Mouse (Mus musculus): ENCODE measurements around the gene Hist1h1a.
"Not testable (repeated sequence)": the region's sequence is repeated elsewhere in the genome, so short reads cannot be mapped to it uniquely, and the experiment has no call there.

The Hist1h1a gene

DNA sequence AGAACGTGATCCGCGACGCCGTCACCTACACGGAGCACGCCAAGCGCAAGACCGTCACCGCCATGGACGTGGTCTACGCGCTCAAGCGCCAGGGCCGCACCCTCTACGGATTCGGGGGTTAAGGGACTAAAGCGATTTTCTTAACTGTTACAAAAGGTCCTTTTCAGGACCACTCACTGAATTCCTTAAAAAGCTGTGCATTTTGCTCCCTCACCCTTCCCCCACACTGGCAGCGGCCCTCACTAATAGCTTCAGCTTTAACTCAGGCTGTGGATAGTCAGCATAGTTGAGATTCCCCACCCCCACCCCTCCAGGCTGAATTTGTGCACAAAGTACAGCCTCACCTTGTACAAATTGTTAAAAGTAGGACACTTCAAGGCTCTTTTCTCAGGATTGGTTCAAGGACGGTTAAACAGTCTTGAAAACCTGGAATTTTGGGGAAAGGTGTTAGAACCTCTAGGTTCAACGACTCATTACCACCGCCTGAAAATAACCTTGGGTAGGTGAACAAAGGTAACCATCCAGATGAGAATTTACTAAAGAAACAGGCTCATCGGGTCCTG lies 6.2 kb upstream of the Hist1h1a start:
- intact Hi-C loops (cut with DNase I), result no loop called here

DNA sequence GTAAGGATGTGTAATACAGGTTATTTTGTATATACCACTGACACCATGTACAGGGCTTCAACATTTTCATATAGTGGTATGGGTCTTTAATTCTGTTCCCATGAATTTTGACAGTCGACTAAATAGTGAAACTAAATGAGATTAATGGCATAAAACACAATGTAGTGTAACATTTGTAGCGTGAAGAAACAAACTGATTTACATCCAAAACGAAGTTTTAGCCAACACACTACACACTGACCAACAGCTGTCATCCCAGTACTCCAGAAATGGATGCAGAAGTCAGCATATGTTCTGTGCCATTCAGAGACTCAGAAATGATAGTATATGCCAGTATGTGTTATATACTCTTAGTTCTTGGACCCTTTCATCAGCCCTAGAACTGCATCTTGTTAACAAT lies 5.5 kb upstream of the Hist1h1a start:
- intact Hi-C loops (cut with DNase I), result no loop called here

DNA sequence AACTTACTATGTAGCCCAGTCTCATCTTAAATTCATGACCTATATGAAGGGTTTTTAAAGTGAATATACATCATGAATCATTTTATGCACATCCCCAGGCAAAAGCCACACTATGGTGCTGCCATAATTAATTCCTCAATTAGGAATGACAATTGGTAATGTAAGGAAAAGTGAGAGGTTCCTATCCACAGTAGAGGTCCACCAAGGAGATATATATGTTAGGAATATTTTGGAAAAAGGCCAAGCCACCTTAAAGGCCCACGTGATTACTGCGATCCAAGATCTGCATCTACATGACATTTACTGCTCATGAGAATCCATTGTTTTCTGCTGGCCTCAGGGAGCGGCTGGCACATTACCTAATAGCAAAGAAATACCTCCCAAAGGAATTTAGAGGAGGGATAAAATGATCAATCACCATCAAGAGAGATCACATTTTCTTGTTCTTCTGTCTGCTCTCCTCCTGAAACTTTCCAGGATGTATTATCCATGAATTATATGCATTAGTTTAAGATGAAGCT lies 4.2 kb upstream of the Hist1h1a start:
- intact Hi-C loops (cut with DNase I), result no loop called here

DNA sequence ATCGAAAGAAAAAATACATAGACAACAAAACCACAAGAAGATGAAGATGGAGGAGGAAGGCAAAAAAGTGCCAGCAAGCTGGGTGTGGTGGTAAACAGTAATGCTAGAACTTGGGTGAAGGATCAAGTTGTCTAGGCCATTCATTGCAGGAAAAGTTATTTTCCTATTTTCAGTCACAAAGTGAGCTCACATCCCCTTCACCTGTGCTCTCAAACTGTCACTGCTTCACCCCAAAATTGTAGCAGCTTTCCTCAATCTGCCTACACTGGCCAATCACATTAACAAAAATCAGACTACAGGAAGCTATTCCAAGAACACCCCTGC lies 3.6 kb upstream of the Hist1h1a start:
- intact Hi-C loops (cut with DNase I), result loop anchor here (5.0 kb wide), 1 partner anchor 178 kb away; the partner anchor contains the start of gene Hist1h4d

DNA sequence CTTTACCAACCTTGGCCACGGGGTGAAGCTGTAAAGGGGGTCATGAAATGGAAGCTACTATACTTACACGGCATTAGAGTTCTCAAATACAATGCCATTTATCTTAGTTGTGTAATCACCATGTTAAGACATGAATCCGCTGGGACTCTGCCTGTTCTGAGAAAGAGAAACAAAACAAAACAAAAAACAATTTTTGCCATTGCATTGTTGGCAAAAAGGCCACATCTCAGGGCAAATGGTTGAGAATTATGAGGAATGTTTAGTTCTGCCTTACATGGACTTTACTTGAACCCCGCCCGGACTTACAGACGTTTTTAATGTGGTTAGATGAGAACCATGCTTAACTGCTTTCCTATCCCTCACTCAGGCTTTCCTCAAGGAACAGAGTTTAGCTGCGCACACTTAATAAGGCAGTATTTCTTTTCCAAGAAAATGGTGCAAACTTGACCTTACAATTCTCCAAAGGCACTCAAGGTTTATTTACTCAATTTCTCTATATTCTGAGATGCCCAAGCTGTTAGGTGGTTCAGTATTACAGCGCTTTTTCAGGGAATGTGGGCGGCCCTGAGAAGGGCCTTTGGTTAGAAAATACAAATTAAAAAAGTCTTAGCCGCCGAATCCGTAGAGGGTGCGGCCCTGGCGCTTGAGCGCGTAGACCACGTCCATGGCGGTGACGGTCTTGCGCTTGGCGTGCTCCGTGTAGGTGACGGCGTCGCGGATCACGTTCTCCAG lies 3.1 kb upstream of the Hist1h1a start:
- intact Hi-C loops (cut with DNase I), result loop anchor here (5.0 kb wide), 1 partner anchor 178 kb away; the partner anchor contains the start of gene Hist1h4d

DNA sequence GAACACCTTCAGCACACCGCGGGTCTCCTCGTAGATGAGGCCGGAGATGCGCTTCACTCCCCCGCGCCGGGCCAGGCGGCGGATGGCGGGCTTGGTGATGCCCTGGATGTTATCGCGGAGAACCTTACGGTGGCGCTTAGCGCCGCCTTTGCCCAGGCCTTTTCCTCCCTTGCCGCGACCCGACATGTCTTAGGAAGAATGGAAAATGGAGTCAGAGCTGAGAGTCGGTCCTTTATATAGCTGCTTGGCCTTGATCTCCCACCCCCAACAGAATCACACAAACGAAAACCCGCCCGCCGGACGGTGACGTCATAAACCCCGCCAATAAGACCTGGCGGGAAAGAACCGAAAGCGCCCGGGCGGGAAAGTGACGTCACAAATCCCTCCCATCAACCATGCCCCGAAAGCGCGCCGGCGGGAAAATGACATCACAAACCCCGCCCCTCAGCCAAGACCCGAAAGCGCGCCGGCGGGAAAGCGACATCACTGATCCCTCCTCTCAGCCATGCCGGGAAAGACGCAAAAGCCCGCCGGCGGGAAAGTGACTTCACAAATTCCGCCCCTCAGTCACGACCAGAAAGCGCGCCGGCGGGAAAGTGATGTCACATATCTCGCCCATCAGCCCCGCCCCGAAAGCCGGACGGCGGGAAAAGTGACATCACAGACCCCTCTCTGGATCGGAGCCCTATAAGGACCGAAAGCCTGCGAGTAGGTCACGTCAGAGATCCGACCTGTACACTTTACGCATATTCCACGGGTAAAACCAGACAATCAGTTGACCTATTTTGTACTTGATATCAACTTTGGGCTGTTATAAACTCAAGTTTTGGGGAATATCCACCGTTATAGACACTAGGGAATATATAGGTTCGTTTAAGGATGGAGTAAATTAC lies 2.2 kb upstream of the Hist1h1a start, which contains the start of gene Hist1h4a:
Gene Hist1h4a, minus strand, starts transcription at position 259 of the 893 bp plus-strand sequence.
- intact Hi-C loops (cut with DNase I), result loop anchor here (5.0 kb wide), 1 partner anchor 179 kb away; the partner anchor contains the start of gene Hist1h4d

DNA sequence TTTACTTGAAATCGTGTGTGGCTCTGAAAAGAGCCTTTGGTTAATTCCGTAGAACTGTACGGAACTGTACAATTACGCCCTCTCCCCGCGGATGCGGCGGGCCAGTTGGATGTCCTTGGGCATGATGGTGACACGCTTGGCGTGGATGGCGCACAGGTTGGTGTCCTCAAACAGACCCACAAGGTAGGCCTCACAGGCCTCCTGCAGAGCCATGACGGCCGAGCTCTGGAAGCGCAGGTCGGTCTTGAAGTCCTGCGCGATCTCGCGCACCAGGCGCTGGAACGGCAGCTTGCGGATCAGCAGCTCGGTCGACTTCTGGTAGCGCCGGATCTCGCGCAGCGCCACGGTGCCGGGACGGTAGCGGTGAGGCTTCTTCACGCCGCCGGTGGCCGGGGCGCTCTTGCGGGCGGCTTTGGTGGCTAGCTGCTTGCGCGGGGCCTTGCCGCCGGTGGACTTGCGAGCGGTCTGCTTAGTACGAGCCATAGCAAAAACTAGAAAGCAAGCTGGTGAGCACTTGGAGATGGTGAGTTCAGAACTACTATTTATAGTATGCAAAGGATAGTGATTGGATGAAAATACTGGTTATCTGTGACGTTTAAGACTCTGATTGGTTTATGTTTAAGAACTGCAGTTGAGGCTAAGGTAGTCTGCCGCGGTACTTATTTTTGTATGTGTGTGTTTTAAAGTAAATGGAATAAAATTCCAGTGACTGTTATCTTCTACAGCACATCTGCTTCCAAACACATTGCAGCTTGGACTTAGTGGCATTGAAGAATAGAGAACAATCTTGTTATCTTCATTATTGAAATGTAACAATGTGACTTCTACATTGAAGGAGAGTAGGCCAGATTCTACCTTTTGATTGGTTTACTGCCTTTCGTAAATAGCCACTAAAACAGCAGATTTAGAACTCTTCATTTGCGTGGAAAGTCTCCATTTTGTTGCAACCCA lies 1.3 kb upstream of the Hist1h1a start, which contains the start of gene Hist1h3a:
Gene Hist1h3a, minus strand, starts transcription at position 516 of the 951 bp plus-strand sequence.
- intact Hi-C loops (cut with DNase I), result loop anchor here (5.0 kb wide), 1 partner anchor 180 kb away; the partner anchor contains the start of gene Hist1h4d

DNA sequence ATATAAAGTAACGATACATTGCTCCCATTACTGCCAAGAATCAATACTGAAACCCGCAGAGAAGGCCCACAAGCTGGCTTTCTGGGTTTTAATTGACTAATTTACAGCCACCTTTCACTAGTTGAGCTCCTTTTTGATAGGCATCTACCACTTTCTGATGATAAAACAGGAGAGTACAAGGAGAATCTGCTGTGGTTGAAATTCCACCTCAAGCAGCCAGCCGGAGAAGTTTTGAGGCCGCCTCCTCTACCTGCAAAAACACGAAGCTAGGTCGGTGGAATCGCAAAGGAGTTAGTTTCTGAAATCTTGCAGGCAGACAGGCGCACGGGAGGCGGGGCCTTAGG lies 252 bp upstream of the Hist1h1a start:
- intact Hi-C loops (cut with DNase I), result loop anchor here (5.0 kb wide), 1 partner anchor 181 kb away; the partner anchor contains the start of gene Hist1h4d

DNA sequence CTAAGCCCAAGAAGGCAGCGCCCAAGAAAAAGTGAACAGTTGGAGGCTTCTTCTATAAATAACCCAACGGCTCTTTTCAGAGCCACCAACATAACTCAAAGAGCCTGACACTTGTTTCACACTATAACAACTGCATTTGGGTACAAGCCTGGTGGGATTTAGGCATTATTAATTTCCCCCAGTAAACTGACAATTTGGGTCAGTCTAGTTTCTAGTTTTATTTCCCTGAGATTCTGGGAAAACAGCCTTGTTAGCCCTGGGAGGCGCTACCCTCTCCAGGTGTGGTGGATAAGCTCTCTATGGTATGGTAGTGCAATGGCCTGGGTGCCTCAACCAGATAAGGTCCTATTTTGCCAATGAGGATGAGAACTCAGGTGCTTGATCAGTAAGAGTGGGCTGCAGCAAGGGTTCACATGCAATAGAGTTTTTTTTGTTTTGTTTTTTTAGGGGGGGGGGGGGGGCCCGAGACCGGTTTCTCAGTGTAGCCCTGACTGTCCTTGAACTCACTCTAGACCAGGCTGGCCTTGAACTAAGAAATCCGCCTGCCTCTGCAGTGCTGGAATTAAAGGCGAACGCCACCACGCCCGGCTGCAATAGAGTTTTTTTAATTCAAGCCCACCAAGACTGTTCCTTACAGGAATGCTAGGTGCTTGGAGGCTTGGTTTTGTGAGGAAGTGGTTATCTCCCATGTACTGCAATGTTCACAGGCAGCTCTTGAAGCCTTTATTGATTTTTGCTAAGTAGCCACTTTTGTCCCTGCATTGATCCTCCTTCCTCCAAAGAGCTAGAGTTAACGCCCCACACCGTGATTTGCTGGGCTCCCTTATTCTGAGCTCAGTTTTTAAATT lies 1.1 kb downstream of the Hist1h1a start:
- intact Hi-C loops (cut with DNase I), result loop anchor here (5.0 kb wide), 1 partner anchor 182 kb away; the partner anchor contains the start of gene Hist1h4d

DNA sequence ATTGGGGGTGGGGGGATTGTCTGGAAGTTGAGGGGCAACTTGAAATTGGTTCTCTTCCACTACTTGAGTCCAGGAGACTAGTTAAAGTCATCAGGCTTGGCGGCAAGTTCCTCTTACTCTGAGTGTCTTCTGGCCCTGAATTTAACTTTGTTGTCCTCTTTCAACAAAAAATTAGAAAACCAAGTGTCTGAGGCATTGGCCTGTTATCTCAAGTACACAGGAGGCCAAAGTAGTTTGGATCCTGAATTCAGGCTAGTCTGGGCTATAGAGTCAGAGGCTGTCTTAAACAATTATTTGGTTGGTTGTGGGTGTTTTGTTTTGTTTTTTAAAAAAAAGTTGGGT lies 1.7 kb downstream of the Hist1h1a start:
- intact Hi-C loops (cut with DNase I), result no loop called here

DNA sequence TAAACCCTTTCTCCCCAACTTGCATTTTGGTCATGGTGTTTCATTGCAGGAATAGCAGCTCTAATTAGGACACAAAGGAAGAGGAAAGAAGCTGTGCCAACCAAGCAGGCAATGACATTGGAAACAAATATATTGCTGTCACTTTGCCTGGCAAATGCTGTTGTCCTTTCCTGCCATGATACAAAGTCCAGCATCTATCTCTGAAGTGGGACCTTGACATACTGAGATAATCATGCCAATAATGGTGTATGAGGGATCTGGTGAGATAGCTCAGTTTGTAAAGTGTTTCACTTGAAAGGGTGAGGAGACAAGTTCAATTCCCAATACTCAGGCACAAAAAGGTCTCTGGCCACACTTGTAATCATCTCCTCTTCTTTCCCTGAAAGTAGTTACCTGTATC lies 3.3 kb downstream of the Hist1h1a start:
- intact Hi-C loops (cut with DNase I), result no loop called here

DNA sequence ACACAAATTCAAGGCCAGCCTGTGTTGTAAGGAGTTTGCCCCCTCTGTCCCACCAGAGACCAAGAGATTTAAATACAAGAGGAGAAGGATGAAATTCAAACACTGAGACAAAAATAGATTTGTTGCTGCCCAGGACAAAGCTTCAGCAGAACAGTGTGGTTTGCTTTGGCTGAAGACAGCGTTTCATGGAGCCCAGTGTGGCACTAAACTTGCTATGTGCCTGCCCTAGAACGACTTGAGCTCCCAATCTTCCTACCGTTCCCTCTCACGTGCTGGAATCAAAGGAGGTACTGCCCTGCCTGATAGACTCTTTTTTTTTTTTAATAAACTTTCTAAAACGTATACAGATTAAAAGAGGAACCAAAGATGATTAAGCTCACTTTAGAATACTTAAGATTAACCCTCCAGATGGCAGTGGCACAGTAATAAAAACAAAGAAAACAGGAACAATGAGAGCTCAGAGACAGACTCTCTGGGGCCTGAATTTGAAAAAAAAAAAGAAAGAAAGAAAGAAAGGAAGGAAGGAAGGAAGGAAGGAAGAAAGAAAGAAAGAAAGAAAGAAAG lies 5.5 kb downstream of the Hist1h1a start:
- intact Hi-C loops (cut with DNase I), result no loop called here

DNA sequence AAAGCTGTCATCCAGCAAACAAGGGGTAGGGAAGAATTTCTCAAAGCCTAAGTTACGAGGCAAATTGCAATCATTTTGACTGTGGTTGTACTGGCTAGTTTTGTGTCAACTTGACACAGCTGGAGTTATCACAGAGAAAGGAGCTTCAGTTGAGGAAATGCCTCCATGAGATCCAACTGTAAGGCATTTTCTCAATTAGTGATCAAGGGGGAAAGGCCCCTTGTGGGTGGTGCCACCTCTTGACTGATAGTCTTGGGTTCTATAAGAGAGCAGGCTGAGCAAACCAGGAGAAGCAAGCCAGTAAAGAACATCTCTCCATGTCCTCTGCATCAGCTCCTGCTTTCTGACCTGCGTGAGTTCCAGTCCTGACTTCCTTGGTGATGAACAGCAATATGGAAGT lies 6.1 kb downstream of the Hist1h1a start, which contains the start of gene Trim38:
Gene Trim38, plus strand, starts transcription at position 301 of the 400 bp plus-strand sequence.
- intact Hi-C loops (cut with DNase I), result not testable (repeated sequence)

DNA sequence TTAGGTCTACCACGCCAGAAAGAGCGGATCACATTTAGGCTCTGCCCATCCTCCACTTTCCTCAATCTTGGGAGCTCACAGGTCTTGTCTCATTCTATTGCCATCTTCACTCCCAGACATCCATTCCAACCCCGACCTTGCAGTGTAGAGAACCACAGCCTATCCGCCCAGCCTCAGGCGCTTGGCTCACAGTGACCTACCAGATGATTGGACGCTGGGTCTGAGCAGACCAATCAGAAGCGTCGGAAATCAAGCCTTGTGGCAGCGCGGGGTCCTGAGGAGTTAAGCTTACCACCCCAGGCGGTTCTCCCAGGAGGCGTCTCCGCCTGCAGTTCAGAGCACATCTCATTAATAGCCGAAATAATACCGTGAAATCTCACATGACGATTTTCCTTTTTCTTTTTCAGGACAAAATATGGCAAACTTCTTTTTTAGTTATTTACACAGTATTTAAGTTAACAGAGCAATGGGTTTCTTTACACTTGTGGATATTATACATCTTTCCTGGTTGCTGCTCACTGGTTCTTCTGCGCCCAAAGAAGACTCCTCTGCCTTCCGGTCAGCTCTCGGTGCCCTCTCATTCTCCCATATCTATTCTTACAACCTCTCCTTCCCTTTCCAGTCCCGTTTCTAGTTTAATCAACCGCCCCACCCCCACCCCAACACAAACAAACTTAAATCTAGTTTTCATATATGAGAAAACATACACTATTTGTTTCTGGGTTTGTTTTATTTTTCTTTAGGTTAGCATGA lies 9.3 kb downstream of the Hist1h1a start:
- intact Hi-C loops (cut with DNase I), result no loop called here

DNA sequence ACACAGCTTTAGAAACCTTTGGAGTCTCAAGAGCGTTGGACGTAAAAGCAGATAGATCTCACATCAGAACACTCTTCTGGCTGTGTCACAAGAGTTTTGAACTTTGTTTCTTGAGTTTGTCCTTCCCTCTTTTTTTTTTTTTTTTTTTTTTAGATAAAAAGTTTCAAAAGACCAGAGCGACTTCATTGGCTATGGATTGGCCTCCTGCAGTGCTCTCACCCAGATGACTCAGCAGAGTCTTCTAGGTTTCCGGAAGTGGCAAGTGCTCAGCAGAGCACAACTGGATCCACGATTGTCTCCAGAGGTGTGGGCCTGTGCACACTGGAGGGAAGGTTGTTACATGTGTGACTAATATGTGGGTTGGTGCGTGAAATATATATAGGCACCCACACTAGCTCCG lies 14.9 kb downstream of the Hist1h1a start:
- intact Hi-C loops (cut with DNase I), result no loop called here

DNA sequence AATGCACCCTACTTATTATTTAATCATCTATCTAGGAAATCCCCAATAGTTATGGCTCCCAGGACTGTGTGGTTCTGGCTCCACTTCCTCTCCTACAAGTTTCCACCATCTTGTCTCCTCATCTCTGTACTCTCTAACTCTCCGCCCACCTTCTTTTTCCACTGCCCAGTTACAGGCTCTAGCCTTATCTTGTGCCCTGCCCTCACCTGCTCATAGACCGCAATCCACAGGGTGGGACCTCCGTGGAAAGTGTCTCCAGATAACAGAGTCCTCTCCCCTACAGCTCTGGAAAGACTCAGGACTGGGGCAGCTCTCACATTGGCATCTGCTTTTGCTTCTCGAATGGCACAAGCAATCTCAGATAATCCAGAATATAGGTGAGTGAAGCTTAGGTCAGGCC lies 15.6 kb downstream of the Hist1h1a start:
- intact Hi-C loops (cut with DNase I), result no loop called here

DNA sequence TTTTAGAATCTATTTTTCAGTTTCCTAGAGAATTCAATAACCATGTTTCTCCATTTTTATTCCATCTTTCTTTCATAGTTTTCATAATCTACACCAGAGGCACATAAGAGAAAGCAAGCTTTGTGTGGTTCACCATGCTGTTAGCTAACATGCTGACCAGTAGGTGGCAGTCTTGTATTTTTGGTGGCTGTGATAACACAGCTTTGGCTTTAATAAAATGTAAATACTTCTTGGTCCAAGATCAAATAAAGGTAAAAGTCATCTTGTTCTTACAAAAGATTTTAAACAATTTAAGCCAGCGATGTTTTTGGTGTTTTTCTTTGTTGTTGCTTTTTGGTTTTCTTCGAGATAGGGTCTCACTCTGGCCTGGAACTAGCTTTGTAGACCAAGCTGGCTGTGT lies 29.1 kb downstream of the Hist1h1a start:
- intact Hi-C loops (cut with DNase I), result loop anchor here (10.0 kb wide), 1 partner anchor 502 kb away; no protein-coding TSS in a partner anchor

DNA sequence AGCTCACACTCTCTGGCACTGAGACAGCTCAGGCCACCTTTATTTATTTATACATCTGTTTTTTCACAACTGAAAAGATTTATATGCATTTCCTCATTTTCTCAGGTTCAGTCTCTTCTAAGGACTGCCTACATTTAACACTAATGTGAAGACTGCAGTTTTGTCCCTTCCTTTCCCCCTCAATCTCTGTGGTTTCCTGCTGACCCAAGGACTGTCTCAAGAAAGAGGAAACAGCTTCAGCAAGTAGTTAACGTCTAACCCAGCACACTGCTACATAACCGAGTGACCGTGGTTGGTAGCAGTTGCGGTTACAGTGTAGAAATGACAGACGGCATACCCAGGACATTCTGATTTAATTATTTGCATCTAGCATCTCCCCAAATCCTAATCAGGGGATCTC lies 35.9 kb downstream of the Hist1h1a start:
- intact Hi-C loops (cut with DNase I), result loop anchor here (10.0 kb wide), 1 partner anchor 495 kb away; no protein-coding TSS in a partner anchor
